Mouse (Mus musculus): ENCODE measurements around the gene Gm10837.
"Not testable (repeated sequence)": the region's sequence is repeated elsewhere in the genome, so short reads cannot be mapped to it uniquely, and the experiment has no call there.

Gm10837 gene

GRCm38 (mm10) chr14:122490441-122491328 lies at the start of gene Gm10837:
TSS of gene Gm10837 (plus strand) at chr14:122490586.
- no peak for DNase-seq (ENCODE audit: low spot score)

GRCm38 (mm10) chr14:122449601-122450495 lies 40.5 kb upstream of the Gm10837 start:
- no peak for DNase-seq (ENCODE audit: low spot score)

GRCm38 (mm10) chr14:122450496-122451382 lies 39.6 kb upstream of the Gm10837 start, which contains the start of gene Gm5089:
TSS of gene Gm5089 (minus strand) at chr14:122451115.
- peak; percentile 46 for DNase-seq (ENCODE audit: low spot score)

GRCm38 (mm10) chr14:122451551-122452145 lies 38.7 kb upstream of the Gm10837 start:
- DNase-seq (ENCODE audit: low spot score): no peak

GRCm38 (mm10) chr14:122452701-122453387 lies 37.5 kb upstream of the Gm10837 start:
- no peak for DNase-seq (ENCODE audit: low spot score)

- peak; percentile 42 for DNase-seq (ENCODE audit: low spot score)
Measured at GRCm38 (mm10) chr14:122453388-122453995, 36.9 kb upstream of the Gm10837 start.

GRCm38 (mm10) chr14:122453996-122454738 lies 36.2 kb upstream of the Gm10837 start:
- DNase-seq (ENCODE audit: low spot score): no peak

- DNase-seq (ENCODE audit: low spot score): no peak
Measured at GRCm38 (mm10) chr14:122454901-122455561, 35.4 kb upstream of the Gm10837 start.

GRCm38 (mm10) chr14:122455562-122455958 lies 34.8 kb upstream of the Gm10837 start:
- DNase-seq (ENCODE audit: low spot score): no peak

GRCm38 (mm10) chr14:122459332-122459731 lies 31.1 kb upstream of the Gm10837 start:
- DNase-seq (ENCODE audit: low spot score): not testable (repeated sequence)

GRCm38 (mm10) chr14:122459776-122460175 lies 30.6 kb upstream of the Gm10837 start:
- no peak for DNase-seq (ENCODE audit: low spot score)

- DNase-seq (ENCODE audit: low spot score): no peak
Measured at GRCm38 (mm10) chr14:122460226-122460625, 30.2 kb upstream of the Gm10837 start.

- no peak for DNase-seq (ENCODE audit: low spot score)
Measured at GRCm38 (mm10) chr14:122461500-122461899, 28.9 kb upstream of the Gm10837 start.

- no peak for DNase-seq (ENCODE audit: low spot score)
Measured at GRCm38 (mm10) chr14:122461966-122462365, 28.4 kb upstream of the Gm10837 start.

- DNase-seq (ENCODE audit: low spot score): no peak
Measured at GRCm38 (mm10) chr14:122462689-122463079, 27.7 kb upstream of the Gm10837 start.

- DNase-seq (ENCODE audit: low spot score): no peak
Measured at GRCm38 (mm10) chr14:122463080-122463691, 27.2 kb upstream of the Gm10837 start.

- not testable (repeated sequence) for DNase-seq (ENCODE audit: low spot score)
Measured at GRCm38 (mm10) chr14:122463734-122464341, 26.5 kb upstream of the Gm10837 start.

- DNase-seq (ENCODE audit: low spot score): no peak
Measured at GRCm38 (mm10) chr14:122464351-122464762, 26.0 kb upstream of the Gm10837 start.
